Mouse (Mus musculus) forebrain, embryonic 15.5 days (tissue): ENCODE measurements at regions not wholly inside any gene's neighbourhood (a gene's known extent, or its start where the extent isn't known, plus 50 kb on each side); places are given as distances from the start of the nearest gene placed in this dataset.
A peak's percentile ranks its signal among the peaks of the same experiment; 100 is the strongest.

ENCODE experiments used
- ATAC-seq: fragments of 200-750 bp; cut with Nextera tagmentation; replicated peaks from 2 replicates; pipeline ENCODE4 v1.8.0; 2017; ENCODE audit warnings: mild to moderate bottlenecking, moderate TSS enrichment, moderate library complexity
- H3K27ac ChIP-seq: fragments of 300-500 bp; sonication (generic); replicated peaks from 2 replicates; pipeline ENCODE4 v1.5.1; 2015; ENCODE audit warnings: mild to moderate bottlenecking, inconsistent platforms
- H3K27me3 ChIP-seq: fragments of 300-500 bp; sonication (generic); 2 replicates; pipeline ENCODE4 v1.6.1; 2015; ENCODE audit warnings: inconsistent platforms
- H3K36me3 ChIP-seq: fragments of 300-500 bp; sonication (generic); 2 replicates; pipeline ENCODE4 v1.6.1; 2015; ENCODE audit warnings: mild to moderate bottlenecking, inconsistent platforms
- H3K4me1 ChIP-seq: fragments of 300-500 bp; sonication (generic); 2 replicates; pipeline ENCODE4 v1.6.1; 2015; ENCODE audit warnings: inconsistent platforms
- H3K4me2 ChIP-seq: fragments of 300-500 bp; sonication (generic); replicated peaks from 2 replicates; pipeline ENCODE4 v1.6.1; 2015; ENCODE audit warnings: mild to moderate bottlenecking, inconsistent platforms
- H3K4me3 ChIP-seq: fragments of 300-500 bp; sonication (generic); 2 replicates; pipeline ENCODE4 v1.5.1; 2015; ENCODE audit warnings: mild to moderate bottlenecking, inconsistent platforms
- H3K9ac ChIP-seq: fragments of 300-500 bp; sonication (generic); replicated peaks from 2 replicates; pipeline ENCODE4 v1.6.1; 2015; ENCODE audit warnings: mild to moderate bottlenecking, inconsistent platforms
- H3K9me3 ChIP-seq: fragments of 300-500 bp; sonication (generic); 2 replicates; pipeline ENCODE4 v1.6.1; 2016; ENCODE audit warnings: inconsistent platforms
- WGBS: fragments of 180-500 bp; shearing (Covaris S2); methylation state at CpG from one replicate; pipeline ENCODE4 v1.1.7; 2015; ENCODE audit warnings: mixed read lengths; 5-methylcytosine and 5-hydroxymethylcytosine counted together

- H3K9ac ChIP-seq = no peak overlapping the region
- H3K36me3 ChIP-seq = no peaks in the 10 kb centered on the region
- H3K4me2 ChIP-seq = peak overlapping the region; percentile 24; the same call in 1 of the 2 replicates
- peak overlapping the region; percentile 84 for H3K27ac ChIP-seq
- H3K27me3 ChIP-seq = no peaks in the 10 kb centered on the region
- 12% methylated on average over 16 of the region's 17 CpGs for WGBS
- H3K4me1 ChIP-seq = peaks cover 22% of the 10 kb centered on the region
- no peak for ATAC-seq
- H3K4me3 ChIP-seq = peak overlapping the region; percentile 5; the same call in 1 of the 2 replicates
- H3K9me3 ChIP-seq = no peaks in the 10 kb centered on the region
Measured at GRCm38 (mm10) chr17:29438347-29439235, 52.0 kb upstream of the Pim1 start.

GRCm38 (mm10) chr17:29439992-29440391 is 50.6 kb upstream of the Pim1 start:
- no peak overlapping the region for H3K9ac ChIP-seq
- H3K27ac ChIP-seq = no peak overlapping the region
- no peak overlapping the region for H3K4me3 ChIP-seq
- 75% methylated on average over 4 of the region's 4 CpGs for WGBS
- H3K4me2 ChIP-seq = no peak overlapping the region
- peaks cover 22% of the 10 kb centered on the region for H3K4me1 ChIP-seq
- no peaks in the 10 kb centered on the region for H3K9me3 ChIP-seq
- H3K27me3 ChIP-seq = no peaks in the 10 kb centered on the region
- no peak for ATAC-seq
- no peaks in the 10 kb centered on the region for H3K36me3 ChIP-seq

GRCm38 (mm10) chr17:29440490-29440889 is 50.1 kb upstream of the Pim1 start:
- no peak for ATAC-seq
- no peak overlapping the region for H3K9ac ChIP-seq
- no peak overlapping the region for H3K27ac ChIP-seq
- no peaks in the 10 kb centered on the region for H3K9me3 ChIP-seq
- no peaks in the 10 kb centered on the region for H3K36me3 ChIP-seq
- H3K4me3 ChIP-seq = no peak overlapping the region
- H3K27me3 ChIP-seq = no peaks in the 10 kb centered on the region
- H3K4me2 ChIP-seq = no peak overlapping the region
- peaks cover 22% of the 10 kb centered on the region for H3K4me1 ChIP-seq
